Mouse (Mus musculus): ENCODE data around the gene Plin3. TPM values are rescaled to one million over a fixed set of nuclear protein-coding genes. Genes with fewer than 3 reads are reported as not detected.

The Plin3 gene
- total RNA-seq (2021) = 10 to 100 TPM in 1 of 2 experiments, 1 to 10 TPM in 1; 7.7 to 11.4 TPM
- long read RNA-seq, experiment 1, partial matches to known transcripts = 2 of 5 reads
- long read RNA-seq, experiment 1, other reads (novel, unspliced or antisense) = 1 of 5 reads
- long read RNA-seq, experiment 2, partial matches to known transcripts = 2 of 7 reads
- long read RNA-seq, experiment 2, other reads (novel, unspliced or antisense) = 1 of 7 reads

- intact Hi-C loops (cut with DNase I) = no loop called here
- no peak for TF ChIP-seq CTCF (IDR thresholded peaks at IDR 0.05)
These were observed at the start of gene Plin3 for GRCm38 (mm10) chr17:56292531-56293222. Gene Plin3, minus strand, starts transcription at chr17:56292873.

GRCm38 (mm10) chr17:56340717-56341116 is 48.0 kb upstream of the Plin3 start:
- no peak overlapping the region for H3K27ac ChIP-seq
- H3K4me3 ChIP-seq = no peak overlapping the region
- intact Hi-C loops (cut with DNase I) = no loop called here
- no peak for DNase-seq (ENCODE audit: extremely low spot score in 1 of 2, low spot score in 2 of 2)
- no peak for TF ChIP-seq CTCF (IDR thresholded peaks at IDR 0.05)

More at GRCm38 (mm10) chr17:56292531-56293222, at the start of gene Plin3:
- no peak within 1 kb of the TSS for H3K27ac ChIP-seq
- H3K4me3 ChIP-seq = no peak within 1 kb of the TSS
- no peak for DNase-seq (ENCODE audit: extremely low spot score in 1 of 2, low spot score in 2 of 2)

GRCm38 (mm10) chr17:56338909-56339308 is 46.2 kb upstream of the Plin3 start:
- DNase-seq (ENCODE audit: extremely low spot score in 1 of 2, low spot score in 2 of 2) = no peak
- TF ChIP-seq CTCF (IDR thresholded peaks at IDR 0.05) = peak; percentile 56
- no peak overlapping the region for H3K27ac ChIP-seq
- intact Hi-C loops (cut with DNase I) = no loop called here
- H3K4me3 ChIP-seq = no peak overlapping the region

GRCm38 (mm10) chr17:56337791-56338190 is 45.1 kb upstream of the Plin3 start:
- Histone ChIP-seq H3K27ac (no peak overlapping the region), H3K4me3 (no peak overlapping the region)
- TF ChIP-seq CTCF (IDR thresholded peaks at IDR 0.05) = no peak; the same call in 1 of the 2 replicates
- no peak for DNase-seq (ENCODE audit: extremely low spot score in 1 of 2, low spot score in 2 of 2)
- intact Hi-C loops (cut with DNase I) = no loop called here

- no peak overlapping the region for H3K4me3 ChIP-seq
- peak; percentile 70 for TF ChIP-seq CTCF (IDR thresholded peaks at IDR 0.05)
- peak in 1 of 2 experiments; percentile 47 for DNase-seq (ENCODE audit: extremely low spot score in 1 of 2, low spot score in 2 of 2)
- intact Hi-C loops (cut with DNase I) = no loop called here
- no peak overlapping the region for H3K27ac ChIP-seq
These were observed 44.5 kb upstream of the Plin3 start for GRCm38 (mm10) chr17:56337190-56337589.

- Histone ChIP-seq H3K27ac (no peak overlapping the region), H3K4me3 (no peak overlapping the region)
- peak; percentile 34 for TF ChIP-seq CTCF (IDR thresholded peaks at IDR 0.05)
- no peak for DNase-seq (ENCODE audit: extremely low spot score in 1 of 2, low spot score in 2 of 2)
- intact Hi-C loops (cut with DNase I) = no loop called here
These were observed 40.3 kb upstream of the Plin3 start for GRCm38 (mm10) chr17:56332987-56333386.

- DNase-seq (ENCODE audit: extremely low spot score in 1 of 2, low spot score in 2 of 2) = no peak
- Histone ChIP-seq H3K4me3 (no peak overlapping the region), H3K27ac (no peak overlapping the region)
- no peak for TF ChIP-seq CTCF (IDR thresholded peaks at IDR 0.05)
- intact Hi-C loops (cut with DNase I) = no loop called here
These were observed 38.6 kb upstream of the Plin3 start for GRCm38 (mm10) chr17:56331256-56331655.

GRCm38 (mm10) chr17:56330345-56330744 is 37.7 kb upstream of the Plin3 start:
- H3K27ac ChIP-seq = 0 out of 2 replicates have a peak overlapping the region, but pooled peaks have one; percentile 2
- DNase-seq (ENCODE audit: extremely low spot score in 1 of 2, low spot score in 2 of 2) = no peak
- TF ChIP-seq CTCF (IDR thresholded peaks at IDR 0.05) = no peak; the same call in 1 of the 2 replicates
- no peak overlapping the region for H3K4me3 ChIP-seq
- intact Hi-C loops (cut with DNase I) = no loop called here

- Histone ChIP-seq H3K27ac (no peak overlapping the region), H3K4me3 (no peak overlapping the region)
- DNase-seq (ENCODE audit: extremely low spot score in 1 of 2, low spot score in 2 of 2) = no peak
- intact Hi-C loops (cut with DNase I) = no loop called here
- no peak for TF ChIP-seq CTCF (IDR thresholded peaks at IDR 0.05)
These were observed 36.6 kb upstream of the Plin3 start for GRCm38 (mm10) chr17:56329267-56329666.

GRCm38 (mm10) chr17:56326153-56327147 is 33.8 kb upstream of the Plin3 start:
- intact Hi-C loops (cut with DNase I) = loop anchor here (2.0 kb wide), 2 partner anchors 22 to 50 kb away; partner anchors contain the start of gene Ticam1
- TF ChIP-seq CTCF (IDR thresholded peaks at IDR 0.05) = no peak
- DNase-seq (ENCODE audit: extremely low spot score in 1 of 2, low spot score in 2 of 2) = peak in 1 of 2 experiments; percentile 24

GRCm38 (mm10) chr17:56325450-56326152 is 32.9 kb upstream of the Plin3 start, which contains the start of gene Kdm4b:
Gene Kdm4b, plus strand, starts transcription at chr17:56326062.
- TF ChIP-seq CTCF (IDR thresholded peaks at IDR 0.05) = no peak
- H3K4me3 ChIP-seq = peak within 1 kb of the TSS; percentile 83
- intact Hi-C loops (cut with DNase I) = loop anchor here (2.0 kb wide), 2 partner anchors 23 to 49 kb away; partner anchors contain the start of gene Ticam1
- H3K27ac ChIP-seq = peak within 1 kb of the TSS; percentile 90
- peak; percentile 97 to 99 for DNase-seq (ENCODE audit: extremely low spot score in 1 of 2, low spot score in 2 of 2)

More at GRCm38 (mm10) chr17:56326153-56327147, 33.8 kb upstream of the Plin3 start:
- Histone ChIP-seq H3K4me3 (peak overlapping the region; percentile 83), H3K27ac (peak overlapping the region; percentile 90)

Measured in left cerebral cortex, adult 2 months (tissue).